Mouse (Mus musculus) testis, adult 2 months (tissue): ENCODE data around the gene Gm12216.
"Not testable (repeated sequence)": the region's sequence is repeated elsewhere in the genome, so short reads cannot be mapped to it uniquely, and the experiment has no call there.

Experiments
- CTCF ChIP-seq: fragments of 200-500 bp; IDR thresholded peaks from 2 replicates; pipeline ENCODE4 v1.5.1; 2012; ENCODE audit warnings: low read depth, mild to moderate bottlenecking, inconsistent platforms, low read length, moderate library complexity; ENCODE audit not compliant: control insufficient read depth, insufficient read depth, insufficient replicate concordance
- POLR2A ChIP-seq: fragments of 200-500 bp; IDR thresholded peaks from 2 replicates; pipeline ENCODE4 v1.6.1; 2012; ENCODE audit warnings: low read depth, mild to moderate bottlenecking, inconsistent platforms, low read length, moderate library complexity; ENCODE audit not compliant: control insufficient read depth

- TF ChIP-seq POLR2A, result not testable (repeated sequence)
- peak; percentile 25; the same call in 1 of the 2 replicates for TF ChIP-seq CTCF
Observed at GRCm38 (mm10) chr11:53758033-53758432, 101.0 kb downstream of the Gm12216 start.
